Mouse (Mus musculus) urinary bladder, adult 2 months (tissue): ENCODE data around the gene Sfxn5. TPM values are rescaled to one million over a fixed set of nuclear protein-coding genes. Genes with fewer than 3 reads are reported as not detected.
A peak's percentile ranks its signal among the peaks of the same experiment; 100 is the strongest.

Experiments
- DNase-seq: peaks from one replicate; pipeline ENCODE4 v3.0.0; 2022; ENCODE audit warnings: low spot score
- polyA plus RNA-seq: library from polyadenylated mRNA; depleted of rRNA; stranded (reverse); fragments of >200 nt; gene quantifications from 2 replicates; pipeline ENCODE4 v1.2.3, GENCODE M21; 2012

Gene Sfxn5
- polyA plus RNA-seq, 1 experiment: 3.9 TPM

GRCm38 (mm10) chr6:85288193-85288857, 44.9 kb downstream of the Sfxn5 start:
- no peak for DNase-seq

DNA sequence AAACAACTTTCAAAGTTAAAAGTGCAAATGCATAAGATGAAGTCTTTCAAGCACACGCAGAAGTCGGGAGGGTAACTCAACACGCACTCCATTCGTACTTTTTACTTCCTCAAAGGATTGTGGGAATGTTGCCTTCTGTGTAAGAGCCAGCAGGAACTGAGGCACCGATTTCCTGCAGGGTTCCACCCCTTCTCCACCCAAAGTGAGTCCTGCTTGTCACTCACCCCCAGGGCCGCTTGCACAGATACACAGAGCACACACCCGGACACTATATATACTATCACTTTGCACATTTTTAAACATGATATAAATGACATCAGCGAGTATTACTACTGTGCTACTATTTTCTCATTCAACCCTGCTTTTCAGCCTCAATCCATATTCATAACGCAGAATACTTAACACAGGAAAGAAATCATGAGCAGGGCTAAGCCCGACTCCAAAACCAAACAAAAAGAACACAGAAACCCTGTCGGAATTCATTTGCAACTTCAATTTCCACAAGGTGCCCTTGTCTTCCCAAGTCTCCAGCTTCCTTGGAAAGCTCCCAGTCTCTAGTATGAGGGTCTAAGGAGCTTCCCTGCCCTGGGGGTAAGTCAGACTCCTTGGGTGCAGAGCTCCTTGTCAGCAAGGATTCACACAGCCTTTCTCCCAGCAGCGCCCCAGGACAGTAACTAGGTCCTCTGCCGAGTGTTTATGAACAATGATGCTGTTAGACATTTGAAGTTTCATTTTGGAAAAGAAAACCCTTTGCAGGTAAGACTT, 46.8 kb downstream of the Sfxn5 start:
- no peak for DNase-seq

- no peak for DNase-seq
These were observed 52.4 kb downstream of the Sfxn5 start for GRCm38 (mm10) chr6:85280871-85281270.

DNA sequence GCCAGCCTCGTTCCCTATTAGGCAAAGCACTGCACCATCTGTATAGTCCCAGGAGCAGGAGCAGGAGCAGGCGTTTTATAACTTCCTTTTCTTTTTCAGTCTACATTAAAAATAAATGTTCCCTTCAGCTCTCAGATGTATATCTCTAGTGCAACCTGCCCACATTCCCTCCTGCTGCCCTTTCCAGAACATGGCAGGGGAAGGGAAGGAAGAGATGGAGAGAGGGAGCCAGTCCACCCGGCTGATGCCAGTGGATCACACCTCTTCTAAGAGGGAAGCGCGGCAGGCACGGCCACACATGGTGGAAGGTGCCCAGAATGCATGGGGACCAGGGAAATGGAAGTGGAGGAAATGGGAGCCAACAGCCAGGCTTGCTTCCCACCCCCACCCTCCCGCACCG, 56.7 kb downstream of the Sfxn5 start:
- no peak for DNase-seq

DNA sequence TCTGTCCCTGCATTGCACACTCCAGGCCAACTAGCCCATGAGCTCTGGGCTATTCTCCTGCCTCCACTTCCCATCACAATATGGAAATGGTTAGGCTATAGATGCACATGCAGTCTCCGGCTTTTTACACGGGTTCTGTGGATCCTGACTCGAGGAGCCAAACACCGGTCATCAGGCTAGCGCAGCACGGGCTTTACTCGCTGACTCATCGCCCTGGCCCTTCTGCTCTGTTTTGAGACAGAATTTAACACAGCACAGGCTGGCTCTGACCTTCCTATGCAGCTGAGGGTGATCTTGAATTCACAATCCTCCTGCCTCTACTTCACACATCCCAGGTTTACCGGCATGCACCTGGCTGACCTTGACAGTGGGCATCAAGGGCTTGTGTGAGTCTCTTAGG, 60.8 kb downstream of the Sfxn5 start:
- no peak for DNase-seq

- no peak for DNase-seq
These were observed 67.2 kb downstream of the Sfxn5 start for GRCm38 (mm10) chr6:85266060-85266459.

DNA sequence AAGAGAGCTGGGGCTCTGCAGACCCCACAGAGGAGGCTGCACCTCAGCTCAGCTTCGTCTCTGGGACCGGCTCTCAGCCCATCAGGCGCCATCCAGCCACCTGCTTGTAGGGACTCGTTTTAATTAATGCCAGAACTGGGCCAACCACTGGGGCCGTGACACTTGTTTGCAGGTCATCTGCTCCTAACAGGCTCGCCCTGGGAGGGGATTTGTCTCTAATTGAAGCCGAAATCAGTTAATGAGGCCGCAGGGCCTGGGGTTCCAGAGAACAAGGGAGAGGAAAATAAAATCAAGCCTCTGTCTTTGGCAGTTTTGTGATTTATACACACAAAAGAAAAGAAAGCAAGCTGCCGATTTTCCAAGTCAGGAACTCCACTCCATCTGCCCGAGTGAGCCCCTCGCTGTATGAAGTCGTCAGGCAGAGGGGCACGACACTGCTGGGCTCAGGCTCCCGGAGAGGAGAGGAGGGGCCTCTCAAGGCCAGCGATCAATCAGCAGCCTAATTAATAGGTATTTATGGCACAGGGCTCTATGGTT, 68.2 kb downstream of the Sfxn5 start:
- no peak for DNase-seq

- no peak for DNase-seq
These were observed 70.2 kb downstream of the Sfxn5 start for GRCm38 (mm10) chr6:85262865-85263515.

DNA sequence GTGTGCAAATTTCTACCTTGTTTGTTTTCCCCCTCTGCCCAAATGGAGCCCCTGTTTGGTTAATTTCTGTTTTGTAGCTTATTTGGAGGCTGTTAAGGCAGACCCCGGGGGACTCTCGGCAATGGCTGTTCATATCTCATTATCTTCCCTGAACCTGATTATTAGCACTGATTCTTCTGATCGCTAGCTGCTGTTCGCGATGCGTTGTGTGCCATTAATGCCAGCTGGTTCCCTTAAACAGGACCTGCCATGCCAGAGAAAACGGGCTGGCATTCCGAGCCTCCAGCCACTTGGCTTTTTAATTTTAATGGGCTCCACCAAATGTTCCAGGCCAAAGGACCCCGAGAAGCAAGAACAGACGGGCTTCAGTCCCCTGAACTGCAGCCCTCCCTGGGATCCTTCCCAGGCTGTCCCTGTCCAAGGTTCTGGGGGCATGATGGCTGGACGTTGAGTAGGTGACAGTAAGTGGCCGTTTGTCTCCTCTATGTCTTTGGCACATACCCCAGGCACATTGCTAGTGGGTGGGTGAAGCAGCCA, 74.1 kb downstream of the Sfxn5 start:
- no peak for DNase-seq

DNA sequence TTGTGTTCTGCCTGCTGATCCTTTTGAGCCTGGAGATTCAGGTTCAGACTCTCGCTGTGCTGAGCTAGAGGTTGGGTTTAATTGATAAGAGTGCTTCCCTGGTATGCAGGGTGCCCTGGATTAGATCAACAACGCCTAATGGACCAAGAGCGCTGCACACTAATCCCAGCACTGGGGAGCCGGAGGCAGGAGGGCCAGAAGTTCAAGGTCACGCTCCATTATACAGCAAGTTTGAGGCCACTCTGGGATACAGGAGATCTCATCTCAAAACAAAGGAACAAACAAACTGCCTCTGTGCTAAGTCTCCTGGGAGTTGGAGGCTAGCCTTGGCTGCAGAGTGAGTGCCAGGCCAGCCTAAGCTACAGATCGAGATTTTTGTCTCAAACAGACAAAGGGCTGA, 77.6 kb downstream of the Sfxn5 start:
- DNase-seq: no peak

- no peak for DNase-seq
These were observed 79.2 kb downstream of the Sfxn5 start for GRCm38 (mm10) chr6:85253994-85254541.

- DNase-seq: no peak
These were observed 79.9 kb downstream of the Sfxn5 start for GRCm38 (mm10) chr6:85253275-85253674.

DNA sequence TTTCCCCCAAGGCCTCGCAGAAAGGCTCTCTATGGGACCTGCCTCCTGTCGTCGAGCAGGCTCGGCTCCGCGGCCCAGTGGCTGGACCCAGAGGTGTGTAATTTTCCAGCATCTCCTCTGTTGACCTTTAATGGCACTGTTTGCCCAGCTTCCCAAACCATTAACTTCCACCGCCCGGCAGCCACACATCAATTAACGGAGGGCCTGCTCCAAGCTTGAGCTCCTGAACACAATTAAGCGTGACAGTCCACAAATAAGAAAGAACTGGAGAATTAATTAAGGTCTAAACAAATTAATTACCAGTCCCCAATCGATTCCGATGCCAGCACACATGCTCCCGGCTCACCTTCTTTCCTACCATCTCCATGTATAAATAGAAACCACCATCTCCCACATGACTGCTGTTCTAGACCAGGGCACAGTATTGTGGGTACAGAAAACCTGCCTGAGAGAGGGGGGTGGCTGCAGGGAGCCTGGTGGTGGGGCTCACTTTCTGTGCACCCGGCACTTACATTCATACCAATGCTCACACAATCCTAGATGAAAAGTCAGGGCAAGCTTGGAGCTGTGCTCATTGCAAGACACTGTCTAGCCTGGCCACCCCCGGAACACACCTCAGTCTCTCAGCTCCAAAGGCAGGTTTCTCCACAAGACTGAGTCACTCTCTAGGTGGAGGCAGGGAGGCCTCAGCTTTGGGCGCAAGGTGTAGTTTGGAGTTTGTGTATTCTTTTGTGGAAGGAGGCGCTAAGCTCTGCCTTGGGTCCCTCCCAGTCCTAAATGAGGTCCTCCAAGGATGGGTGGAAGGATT, 80.8 kb downstream of the Sfxn5 start:
- DNase-seq: no peak

DNA sequence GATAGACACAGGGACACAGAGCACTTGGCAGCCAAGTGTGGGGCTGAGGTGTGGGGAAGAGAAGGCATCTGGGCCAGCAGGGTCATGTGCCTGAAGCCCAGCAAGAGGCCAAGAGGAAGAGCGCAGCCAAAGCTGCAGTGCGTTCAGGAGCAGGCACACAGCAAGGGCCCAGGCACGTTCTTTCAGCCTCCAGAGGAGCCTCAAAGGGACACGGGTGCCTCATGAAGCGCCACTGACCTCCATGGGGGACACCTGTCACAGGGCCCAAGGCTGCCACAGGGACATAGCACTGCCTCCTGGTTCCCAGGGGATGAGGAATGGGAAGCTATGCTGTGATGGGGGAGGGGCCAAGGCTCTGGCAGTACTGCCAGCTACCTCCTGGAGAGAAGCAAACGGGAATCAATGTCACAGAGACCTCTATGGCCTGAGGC, 82.4 kb downstream of the Sfxn5 start:
- DNase-seq: no peak

GRCm38 (mm10) chr6:85249821-85250220, 83.4 kb downstream of the Sfxn5 start:
- DNase-seq: no peak

DNA sequence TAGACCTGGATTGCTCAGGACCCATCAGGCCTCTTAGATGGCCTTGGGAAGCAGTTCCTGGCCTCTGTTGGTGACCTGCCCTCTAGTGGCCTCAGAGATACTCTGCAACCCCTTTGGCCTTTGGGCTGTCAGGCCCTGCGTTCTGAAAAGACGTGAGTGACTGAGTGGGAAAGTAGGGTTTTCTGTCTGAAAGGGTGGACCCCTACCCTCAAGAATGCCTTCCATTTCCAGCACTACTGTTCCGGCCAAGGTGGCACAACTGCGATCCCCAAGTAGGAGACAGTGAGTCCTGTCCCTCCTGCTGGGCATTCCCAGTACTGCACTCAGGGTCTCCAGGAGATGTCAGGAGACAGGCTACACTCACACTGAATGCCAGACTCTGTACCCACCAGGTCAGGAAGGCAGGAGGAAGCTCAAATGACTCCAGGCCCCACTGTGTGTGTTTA, 94.2 kb downstream of the Sfxn5 start:
- peak; percentile 54 for DNase-seq

DNA sequence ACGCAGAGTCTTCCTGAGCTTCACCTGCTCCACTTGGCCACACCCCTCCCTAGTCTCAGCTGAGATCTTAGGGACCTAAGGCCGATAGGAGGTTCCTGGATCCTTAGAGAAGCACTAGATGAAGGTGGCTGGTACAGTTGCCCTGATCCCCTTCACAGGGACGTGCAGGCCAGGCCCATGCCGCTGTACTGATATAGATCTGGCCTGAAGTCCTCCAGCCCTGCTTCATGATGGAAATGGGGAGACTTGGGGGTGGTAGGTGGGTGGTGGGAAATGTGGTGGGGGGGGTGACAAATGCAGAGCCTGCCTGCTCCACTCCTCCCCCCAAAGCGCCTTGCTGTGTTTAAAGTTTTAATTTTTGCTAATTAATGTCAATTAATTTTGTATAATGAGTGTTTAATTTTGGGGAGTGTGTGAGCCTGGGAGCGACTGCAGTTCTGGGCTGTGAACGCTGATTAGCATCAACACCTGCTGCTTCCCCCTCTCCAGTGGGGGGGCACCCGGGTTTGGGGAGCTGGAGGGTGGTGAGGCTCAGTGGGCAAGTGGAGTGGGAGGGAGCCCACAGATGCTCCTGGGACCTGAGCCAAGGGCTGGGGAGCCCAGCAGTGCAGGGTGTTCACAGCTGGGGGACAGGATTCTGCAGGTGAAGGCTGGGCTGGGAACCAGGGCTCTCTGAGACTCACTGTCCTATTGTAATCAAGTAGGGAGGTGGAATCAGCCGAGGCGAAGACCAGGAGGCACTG, 95.5 kb downstream of the Sfxn5 start:
- DNase-seq: no peak

DNA sequence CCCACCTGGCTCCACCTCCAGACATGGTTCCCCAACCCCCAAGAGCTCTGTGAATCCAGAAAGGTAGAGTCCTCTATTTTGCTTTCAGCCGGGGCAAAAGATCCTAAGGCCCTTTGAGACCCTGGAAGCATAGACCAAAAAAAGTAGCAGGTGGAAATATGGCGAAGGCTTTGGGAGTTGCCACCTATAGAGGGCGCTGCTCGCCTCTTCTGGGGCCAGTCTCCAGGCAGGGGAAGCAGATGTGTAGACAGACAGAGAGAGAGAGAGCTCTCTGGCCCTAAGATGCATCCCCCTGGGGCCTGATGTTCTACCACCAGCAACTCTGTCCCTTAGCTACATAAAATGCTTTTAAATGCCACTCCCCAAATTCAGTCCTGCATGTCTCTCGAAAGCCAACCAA, 96.2 kb downstream of the Sfxn5 start:
- DNase-seq: no peak

DNA sequence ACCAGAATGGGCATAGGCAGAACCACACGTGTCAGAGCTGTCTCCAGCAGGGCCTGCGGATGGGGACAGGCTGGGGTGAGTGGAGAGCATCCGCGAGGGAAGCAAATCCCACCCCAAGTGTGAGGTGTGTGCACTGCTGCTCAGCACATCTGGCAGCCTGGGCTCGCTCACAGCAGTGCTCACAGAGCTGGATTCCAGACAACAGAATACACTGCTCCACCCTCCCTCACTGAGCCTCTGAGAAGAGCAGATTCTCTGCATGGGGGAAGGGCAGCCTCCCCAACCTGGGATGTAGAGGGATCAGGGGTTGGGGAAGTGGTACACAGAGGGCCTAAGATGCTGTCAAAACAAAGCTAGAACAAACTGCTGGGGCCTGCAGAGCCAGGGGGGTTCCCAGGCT, 98.4 kb downstream of the Sfxn5 start:
- no peak for DNase-seq

GRCm38 (mm10) chr6:85232836-85233623, 100.2 kb downstream of the Sfxn5 start:
- DNase-seq: no peak
